Mouse (Mus musculus) erythroblast, embryonic 14.5 days (primary cell): ENCODE data around the gene Afg1l.

Experiments used
- GATA1 ChIP-seq: IDR thresholded peaks from 2 replicates; pipeline ENCODE4 v1.6.1; 2012; ENCODE audit warnings: low read length, inconsistent platforms, mixed read lengths
- TAL1 ChIP-seq: IDR thresholded peaks from 3 replicates; pipeline ENCODE4 v1.6.1; 2012; ENCODE audit warnings: low read length, inconsistent platforms, mixed read lengths

- TF ChIP-seq TAL1, result no peak
- TF ChIP-seq GATA1, result no peak
Observed at GRCm38 (mm10) chr10:42269281-42270025, 208.9 kb downstream of the Afg1l start.
